Mouse (Mus musculus) heart, adult 18-20 months (tissue): ENCODE results near the gene Mrps7. TPM values are rescaled to one million over a fixed set of nuclear protein-coding genes. Genes with fewer than 3 reads are reported as not detected.
"Not testable (repeated sequence)": the region's sequence is repeated elsewhere in the genome, so short reads cannot be mapped to it uniquely, and the experiment has no call there.

Experiments used
- DNase-seq, 2 experiments: peaks; one replicate each; pipeline ENCODE4 v3.0.0; 2021 to 2022; ENCODE audit warnings: mixed read lengths in 1 of 2
- total RNA-seq, 2 experiments: library from RNA; stranded (reverse); gene quantifications; 2 replicates each; pipeline ENCODE4 v1.2.3; 2021

Gene Mrps7
- total RNA-seq, 2 experiments from 2014 or later = 81.0 to 83.5 TPM

DNA sequence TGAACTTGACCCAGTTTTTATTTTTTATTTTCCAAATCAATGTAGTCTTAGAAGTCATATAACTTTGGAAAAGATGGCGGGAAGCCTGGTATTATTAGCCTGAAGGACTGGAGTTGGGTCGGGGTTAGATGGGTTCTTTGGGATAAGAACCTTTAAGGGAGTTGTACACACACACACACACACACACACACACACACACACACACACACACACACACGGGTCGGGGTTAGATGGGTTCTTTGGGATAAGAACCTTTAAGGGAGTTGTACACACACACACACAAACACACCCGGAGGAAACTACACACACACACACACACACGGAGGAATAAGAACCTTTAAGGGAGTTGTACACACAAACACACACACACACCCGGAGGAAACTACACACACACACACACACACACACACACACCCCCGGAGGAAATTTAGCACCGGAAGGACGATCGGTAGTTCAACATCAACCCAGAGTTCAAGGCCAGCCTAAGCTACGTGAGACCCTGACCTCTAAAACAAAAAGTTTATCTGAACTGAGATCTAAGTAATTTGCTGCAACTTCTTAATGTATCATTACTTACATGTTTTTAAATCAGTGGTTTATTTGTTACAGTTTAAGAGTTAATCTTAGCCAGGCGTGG is 24.9 kb downstream of the Mrps7 start:
- no peak for DNase-seq

DNA sequence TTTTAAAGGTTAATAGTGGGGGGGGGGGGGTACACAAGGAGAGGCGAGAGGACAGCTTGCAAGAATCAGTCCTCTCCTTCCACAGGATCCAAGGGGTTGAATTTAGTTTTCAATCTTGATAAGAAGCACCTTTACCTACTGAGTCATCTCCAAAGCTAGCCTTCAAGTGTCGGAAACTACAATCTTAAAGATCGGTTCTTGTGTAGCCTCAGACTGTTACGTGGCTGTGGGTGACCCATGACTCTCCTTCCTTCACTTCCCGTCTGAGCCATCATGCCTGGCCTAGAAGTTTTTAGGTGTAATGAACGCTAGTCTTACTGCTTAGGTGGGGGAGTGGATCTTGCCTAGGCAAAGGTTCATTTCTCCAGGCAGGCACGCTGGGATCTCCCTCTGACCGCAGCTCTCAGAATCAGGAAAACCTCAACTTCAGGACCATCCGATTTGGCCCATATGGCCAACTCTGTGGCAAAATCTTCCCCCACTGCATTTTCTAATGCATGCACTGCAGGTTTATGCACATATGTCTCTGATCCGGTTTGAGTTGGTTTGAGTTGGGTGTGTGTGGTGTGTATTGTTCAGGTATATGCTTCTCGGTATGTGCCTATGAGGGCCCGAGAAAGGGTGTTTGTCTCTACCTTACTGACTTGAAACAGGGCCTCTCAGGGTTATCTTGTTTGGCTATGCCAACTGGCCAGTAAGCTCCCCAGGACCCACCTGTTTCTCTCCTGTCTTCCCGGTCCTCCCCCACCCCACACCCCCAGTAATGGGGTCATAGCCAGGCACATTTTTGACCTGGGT is 26.2 kb downstream of the Mrps7 start:
- no peak for DNase-seq

DNA sequence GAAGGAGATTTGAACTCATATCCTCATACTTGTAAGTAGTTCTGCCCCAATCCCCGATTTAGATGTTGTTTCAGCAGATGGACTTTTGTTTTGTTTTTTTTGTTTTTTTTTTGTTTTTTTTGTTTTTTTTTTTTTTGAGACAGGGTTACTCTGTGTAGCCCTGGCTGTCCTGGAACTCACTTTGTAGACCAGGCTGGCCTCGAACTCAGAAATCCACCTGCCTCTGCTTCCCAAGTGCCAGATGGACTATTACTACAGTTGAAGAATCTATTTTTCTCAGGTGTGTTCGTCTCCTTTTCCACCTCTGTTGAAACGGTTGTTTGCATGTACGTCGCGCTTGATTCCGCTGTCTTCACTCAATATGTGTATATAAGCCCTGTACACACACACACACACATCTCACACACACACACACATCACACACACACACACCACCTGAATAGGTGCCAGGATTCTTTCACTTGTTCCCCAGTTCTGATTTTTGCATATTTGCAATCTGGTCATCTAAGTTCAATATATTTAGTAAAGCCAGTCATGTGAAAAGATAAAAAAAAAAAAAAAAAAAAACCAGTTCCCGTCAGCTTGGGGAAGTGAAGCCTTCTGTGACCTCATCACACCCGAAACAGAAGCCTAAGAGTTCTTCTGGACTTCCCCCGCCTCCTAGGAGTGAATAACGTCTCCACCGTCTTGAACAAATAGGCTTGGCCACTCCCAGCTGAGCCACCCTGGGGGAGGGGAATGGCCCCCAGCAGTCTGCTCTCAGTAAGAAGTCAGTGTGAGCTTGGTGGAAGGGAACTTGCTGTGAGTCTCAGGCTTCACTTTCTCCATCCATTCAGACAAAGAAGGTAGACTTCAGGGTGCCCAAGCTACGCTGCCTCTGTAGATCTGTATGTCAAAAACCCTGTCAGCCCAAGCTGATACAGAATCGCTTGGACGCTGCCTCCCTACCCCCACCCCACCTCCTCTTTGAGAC is 27.1 kb downstream of the Mrps7 start:
- peak; percentile 46 to 84 for DNase-seq

DNA sequence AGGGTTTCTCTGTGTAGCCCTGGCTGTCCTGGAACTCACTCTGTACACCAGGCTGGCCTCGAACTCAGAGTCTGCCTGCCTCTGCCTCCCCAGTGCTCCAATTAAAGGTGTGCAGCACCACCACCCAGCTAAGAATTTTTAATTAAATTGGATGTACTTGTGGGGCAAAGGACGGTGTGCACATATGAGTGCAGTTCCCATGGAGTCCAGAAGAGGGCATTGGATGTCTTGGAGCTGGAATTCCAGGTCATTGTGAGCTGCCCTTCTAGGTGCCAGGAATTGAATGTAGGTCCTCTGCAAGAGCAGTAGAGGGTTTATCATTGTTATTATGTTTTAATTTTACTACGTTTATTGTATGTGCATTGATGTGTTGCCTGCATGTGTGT is 27.8 kb downstream of the Mrps7 start:
- DNase-seq = peak; percentile 55 to 67

DNA sequence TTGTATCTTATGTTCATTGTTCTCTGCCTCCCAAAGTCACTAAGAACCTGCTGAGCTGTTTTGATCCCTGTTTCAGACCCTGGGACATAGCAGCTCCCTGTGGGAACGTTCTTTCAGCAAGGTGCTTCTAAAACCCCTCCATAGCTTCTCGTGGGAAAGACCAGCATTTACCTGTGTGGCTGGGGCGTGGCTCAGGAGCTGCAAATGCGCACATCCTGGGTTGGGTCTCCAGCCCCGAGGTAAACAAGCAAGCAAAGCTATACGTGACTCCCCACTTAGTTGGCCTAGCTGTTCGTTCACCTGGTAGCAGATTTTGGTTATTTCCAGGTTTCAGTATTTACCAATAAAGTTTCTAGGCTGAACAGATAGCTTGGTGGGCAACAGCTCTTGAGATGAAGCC is 28.5 kb downstream of the Mrps7 start:
- DNase-seq = no peak

DNA sequence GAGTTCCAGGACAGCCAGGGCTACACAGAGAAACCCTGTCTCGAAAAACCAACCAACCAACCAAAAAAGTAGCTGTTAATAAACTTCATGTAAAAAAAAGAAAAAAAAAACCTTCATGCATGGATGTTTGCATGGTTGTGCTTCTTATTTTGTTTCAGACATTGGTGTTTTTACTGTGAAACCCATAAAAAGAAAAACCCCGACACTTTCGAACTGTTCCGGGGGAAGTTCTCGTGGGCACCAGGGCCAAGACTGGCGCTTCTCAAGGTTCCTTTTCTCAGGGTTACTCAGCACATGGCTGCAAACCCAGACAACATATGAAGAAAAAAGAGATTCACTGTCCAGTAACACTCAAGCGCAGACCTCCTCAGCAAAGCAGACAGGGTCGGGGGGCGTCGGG is 29.1 kb downstream of the Mrps7 start:
- no peak for DNase-seq

DNA sequence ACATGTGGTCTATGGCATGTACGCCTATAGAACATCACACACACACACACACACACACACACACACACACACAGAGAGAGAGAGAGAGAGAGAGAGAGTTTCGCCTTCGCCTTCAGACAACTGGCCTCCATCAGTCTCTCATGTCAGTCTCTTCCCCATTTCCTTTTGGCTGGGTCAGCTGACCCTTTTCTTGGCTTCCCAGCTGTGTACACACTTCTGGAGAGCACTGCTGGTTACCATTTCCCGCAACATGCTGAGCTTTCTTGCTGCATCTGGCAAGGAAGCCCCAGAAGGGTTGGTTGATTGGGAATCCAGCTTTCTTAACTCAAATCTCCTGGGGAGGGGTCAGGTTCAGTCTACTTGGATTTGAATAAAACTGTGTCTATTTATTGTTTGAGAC is 30.4 kb downstream of the Mrps7 start:
- DNase-seq = peak in 1 of 2 experiments; percentile 55

DNA sequence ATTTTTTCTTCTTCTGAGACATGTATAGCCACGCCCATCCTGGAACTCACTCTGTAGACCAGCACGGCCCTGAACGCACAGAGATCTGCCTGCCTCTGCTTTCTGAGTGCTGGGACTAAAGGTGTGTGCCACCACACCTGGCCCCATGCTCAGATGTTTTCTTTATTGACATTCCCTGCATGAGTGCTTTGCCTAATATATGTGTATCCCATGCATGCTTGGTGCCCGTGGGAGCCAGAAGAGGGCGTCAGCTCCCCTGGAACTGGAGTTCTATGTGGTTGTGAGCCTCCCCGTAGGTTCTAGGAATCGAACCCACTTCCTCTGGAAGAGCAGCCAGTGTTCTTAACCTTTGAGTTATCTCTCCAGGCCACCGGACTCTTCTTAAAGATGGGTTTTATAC is 31.3 kb downstream of the Mrps7 start:
- no peak for DNase-seq

DNA sequence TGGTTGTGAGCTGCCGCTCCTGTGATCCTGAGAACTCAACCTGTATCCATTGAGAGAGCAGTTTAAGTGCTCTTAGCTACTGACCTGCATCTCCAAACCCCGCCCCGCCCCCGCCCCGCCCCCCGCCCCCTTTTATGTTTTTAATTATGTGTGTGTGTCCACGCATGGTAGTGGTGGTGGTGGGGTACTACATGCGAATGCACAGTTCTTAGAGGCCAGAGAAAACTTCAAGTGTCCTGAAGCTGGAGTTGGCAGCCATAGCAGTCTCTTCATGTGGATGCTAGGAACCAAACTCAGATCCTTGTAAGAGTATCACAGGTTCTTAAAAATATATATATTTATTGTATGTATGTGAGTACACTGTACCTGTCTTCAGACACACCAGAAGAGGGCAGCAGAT is 31.8 kb downstream of the Mrps7 start:
- DNase-seq = no peak

DNA sequence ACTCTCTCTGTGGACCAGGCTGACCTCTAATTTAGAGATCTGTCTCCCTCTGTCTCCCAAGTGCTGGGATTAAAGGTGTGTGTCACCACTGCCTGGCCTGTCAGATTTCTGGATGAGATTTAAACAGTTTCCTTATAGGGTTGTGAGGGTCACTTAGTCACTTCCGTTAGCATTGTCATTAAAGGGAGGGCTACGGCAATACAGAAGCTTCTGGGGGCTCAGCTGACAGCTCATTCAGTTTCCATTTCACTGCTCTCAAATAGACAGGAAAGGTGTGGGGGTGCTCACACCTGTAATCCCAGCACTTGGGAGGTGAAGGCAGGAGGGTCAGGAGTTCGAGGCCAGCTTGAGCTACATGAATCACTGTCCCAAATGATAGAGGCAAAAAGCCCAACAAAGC is 33.2 kb downstream of the Mrps7 start:
- DNase-seq = no peak

DNA sequence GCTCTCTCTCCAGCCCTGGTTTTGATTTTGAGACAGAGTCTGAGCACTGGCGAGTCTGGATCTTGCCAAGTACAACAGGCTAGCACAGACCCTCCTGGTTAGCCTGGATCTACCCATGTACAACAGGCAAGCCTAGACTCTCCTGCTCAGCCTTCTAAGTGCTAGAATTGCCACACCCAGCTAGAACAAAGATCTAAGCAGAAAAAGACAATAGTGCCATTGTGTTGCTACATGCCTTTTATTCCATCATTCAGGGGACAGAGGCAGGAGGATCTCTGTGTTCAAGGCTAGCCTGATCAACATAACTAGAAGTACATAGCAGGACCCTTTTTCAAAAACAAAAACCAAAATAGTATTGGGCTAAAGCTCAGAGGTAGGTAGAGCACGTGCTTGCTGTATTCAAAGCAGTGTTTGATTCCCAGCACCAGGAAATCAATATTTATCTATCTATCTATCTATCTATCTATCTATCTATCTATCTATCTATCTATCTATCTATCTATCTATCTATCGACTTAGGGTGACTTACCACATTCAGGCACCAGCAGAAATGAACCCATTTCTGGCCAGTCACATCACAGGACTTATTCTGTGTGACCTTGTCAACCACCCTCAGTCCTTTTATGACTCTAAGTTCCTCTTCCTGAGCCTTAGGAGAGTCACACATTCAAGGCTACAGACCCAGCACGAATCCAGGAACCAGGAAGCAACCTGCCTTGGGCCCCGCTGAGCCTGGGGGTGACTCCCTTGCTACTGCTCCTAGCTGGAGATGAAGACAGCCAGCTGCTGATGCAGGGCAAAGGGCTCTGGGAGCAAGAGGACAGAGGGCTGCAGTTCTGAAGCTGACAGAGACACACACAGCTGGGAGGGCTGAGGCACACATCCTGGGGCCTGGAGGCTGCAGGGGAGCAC is 35.0 kb downstream of the Mrps7 start:
- DNase-seq = no peak

DNA sequence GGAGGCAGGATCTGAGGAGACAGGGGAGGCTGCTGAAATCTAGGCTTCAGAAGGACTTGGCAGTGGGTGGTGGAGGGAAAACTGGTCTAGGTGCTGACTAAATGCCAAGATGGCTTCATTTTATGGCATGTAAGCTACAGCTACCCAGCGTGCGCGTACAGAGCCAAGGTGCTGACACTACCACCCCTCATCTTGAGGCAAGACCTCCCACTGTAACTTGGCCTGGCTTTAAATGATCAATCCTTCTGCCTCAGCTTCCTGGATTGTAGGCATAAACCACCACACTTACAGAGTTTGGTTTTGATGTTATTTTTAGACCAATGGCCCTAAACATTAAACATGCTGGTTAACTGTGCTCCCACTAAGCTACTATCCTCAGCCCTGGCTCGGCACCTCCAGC is 35.8 kb downstream of the Mrps7 start:
- DNase-seq = no peak

DNA sequence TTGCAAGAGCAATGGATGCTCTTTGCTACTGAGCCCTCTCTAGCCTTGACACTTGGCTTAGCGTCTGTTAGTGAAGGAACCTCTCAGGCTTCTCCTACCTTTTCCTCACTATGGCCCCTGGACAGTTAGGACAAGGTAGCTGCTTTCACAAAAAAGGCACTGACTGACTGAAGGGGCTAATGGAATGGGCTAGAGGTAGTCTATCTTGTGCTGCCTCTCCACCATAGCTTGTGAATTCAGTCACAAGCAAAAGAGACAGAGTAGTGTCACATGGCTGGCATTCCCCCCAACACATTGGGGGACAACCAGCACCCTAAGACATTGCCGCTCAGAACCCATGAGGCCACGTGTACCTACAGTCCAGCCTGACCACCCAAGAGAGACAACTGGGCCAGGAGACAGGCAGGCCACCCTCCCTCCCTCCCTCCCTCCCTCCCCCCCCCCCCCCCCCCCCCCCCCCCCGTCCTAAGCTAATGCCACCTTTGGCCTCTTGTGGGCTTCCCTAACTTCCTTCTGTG is 36.6 kb downstream of the Mrps7 start:
- no peak for DNase-seq

DNA sequence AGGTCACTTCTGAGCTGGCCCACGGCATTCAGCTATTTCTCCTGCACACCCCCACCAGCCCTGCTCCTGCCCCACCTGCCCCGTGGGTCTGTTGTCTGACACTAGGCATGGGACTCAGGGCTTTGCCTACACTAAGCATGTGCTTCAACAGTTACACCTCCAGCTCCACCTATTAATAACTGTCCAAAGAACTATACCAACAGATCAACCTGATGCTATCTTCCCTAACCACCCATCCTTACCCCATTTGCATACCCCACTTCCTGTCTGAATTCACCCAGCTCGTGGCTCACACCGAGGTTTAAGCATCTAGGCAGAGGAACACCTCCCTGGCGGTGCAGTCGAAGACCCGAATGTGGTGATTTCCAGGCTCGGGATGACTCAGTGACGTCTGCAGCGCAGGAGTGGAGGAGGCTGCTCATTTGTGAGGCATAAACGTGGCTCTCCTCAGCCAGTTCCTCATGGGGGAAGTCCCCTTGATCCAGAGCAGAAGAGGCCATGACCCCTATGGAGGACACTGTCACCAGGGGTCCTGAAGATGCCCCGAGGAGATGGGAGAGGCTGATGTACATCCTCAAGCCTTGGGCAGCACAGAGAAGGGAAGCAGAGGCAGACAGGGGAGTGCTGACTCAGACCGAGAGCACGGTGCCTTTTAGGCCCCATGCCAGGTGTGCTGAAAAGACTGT is 37.4 kb downstream of the Mrps7 start:
- peak in 1 of 2 experiments; percentile 30 for DNase-seq

DNA sequence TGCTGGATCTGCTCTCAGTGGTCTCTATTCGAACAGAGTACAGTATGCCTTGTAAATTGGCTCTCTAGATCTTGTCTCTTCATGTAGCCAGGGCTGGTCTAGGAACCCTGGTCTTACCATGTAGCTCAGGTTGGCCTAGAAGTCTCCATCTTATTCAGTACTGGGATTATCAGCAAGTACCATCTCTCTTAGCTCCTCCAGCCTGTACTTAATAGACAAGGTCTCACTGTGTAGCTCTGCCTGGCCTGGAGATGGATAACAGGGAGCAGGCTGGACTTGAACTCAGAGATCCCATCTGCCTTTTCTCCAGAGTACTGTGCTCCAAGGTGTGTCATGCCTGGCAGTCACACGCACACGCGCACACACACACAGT is 37.9 kb downstream of the Mrps7 start:
- no peak for DNase-seq

DNA sequence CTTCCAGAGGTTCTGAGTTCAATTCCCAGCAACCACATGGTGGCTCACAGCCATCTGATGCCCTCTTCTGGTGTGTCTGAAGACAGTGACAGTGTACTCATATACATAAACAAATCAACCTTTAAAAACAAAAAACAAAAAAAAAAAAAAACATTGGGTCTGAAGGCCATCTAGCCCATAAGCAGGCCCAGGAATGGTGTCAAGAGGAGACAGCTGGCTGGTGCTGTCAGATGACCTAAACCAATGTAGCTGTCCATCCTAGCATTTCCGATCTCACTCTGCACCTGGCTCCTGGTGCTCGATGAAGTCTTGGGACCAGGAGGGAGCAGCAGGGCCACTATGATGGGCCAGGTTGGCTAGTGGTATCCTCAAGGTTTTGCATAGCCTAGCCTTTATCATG is 39.0 kb downstream of the Mrps7 start:
- DNase-seq = no peak

DNA sequence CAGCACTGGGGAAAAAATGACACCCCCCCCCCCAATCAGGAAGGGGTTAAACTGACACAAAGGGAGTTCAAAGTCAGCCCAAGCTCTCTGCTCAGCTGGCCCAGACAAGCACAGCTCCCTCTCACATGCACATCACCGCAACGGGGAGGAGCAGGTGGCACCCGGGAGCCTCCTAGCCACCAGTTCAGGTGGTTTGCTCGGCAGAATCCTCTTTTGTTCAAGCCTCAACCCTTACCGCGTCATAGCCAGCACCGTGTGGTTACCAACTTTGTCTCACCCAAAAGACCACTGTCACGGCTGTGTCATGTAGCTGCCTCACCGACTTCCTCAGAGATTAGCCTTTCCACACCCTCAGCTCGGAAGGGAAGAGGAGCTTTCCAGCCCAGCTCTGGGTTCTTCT is 39.5 kb downstream of the Mrps7 start:
- no peak for DNase-seq

DNA sequence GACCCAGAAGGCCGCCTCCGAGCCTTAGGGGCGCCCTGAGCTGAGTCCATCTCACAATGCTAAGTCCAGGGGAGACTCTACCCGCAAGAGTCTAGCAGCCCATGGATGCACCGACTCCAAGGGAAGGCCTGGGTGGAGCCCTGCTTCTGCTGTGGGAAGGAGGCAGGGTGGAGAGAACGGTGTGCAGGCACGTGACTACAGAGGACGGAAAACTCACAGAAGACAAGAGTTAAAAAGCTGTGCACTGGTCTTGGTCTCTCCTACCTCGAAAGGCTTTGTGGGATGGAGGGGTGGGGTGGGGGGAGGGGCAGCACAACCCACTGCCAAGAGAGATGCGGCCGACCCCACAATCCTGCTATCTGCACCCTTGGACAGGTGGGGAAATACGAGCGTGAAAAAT is 40.6 kb downstream of the Mrps7 start:
- no peak for DNase-seq

DNA sequence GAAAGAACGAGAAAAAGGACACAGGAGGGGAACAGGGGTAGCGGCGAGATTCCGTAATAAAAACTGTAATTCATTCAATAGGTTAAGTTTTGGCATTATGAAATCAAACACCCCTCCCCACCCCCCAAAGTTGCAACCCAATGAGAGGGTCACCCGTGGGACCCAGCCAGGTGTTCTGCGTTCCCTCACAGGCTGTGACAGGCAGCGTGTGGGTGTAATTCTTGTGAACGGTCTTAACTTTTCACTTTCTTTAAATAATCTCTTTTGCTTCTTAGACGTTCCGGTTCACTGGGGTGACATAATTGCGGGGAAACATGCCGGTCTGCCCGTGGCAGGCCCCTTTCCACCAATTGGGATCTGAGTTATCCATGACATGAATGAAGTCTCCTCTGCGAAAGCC is 41.8 kb downstream of the Mrps7 start:
- not testable (repeated sequence) for DNase-seq

DNA sequence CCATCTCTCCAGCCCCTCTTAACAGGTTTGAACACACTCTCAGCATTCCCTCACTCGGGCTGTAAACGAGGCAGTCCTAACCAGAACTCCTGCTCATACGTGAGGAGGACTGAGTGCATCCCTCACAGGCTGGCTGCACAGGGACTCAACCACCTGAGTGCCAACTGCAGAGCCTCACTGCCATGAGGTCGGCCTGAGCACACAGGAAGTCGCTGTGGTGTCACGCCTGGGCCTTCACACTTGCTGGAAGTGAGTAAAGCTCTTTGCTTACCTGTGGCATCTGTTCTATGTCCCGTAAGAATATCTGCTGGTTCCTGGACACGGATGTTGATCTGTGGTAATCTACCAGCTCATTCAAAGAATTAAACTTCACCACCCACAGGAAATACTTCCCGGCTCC is 42.7 kb downstream of the Mrps7 start:
- no peak for DNase-seq

DNA sequence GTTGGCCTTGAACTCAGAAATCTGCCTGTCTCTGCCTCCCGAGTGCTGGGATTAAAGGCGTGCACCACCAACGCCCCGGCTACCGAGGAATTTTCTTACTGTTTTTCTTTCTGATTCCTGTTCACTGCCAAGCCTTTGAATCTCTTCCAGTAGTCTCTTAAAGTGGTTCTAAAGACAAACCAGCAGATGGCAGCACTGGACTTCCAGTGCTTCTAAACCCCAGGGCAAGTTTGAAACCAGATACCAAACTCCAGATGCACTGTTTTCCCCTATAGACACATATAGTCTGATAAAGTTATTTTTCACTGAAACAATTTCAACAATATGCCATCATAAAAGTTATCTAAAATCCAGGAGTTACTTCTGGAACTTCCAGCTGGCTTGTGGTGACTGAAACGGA is 43.7 kb downstream of the Mrps7 start:
- DNase-seq = peak; percentile 69 to 82
